Mouse (Mus musculus) G1E (cell line): ENCODE measurements at regions not wholly inside any gene's neighbourhood (a gene's known extent, or its start where the extent isn't known, plus 50 kb on each side); places are given as distances from the start of the nearest gene placed in this dataset.
"Not testable (repeated sequence)": the region's sequence is repeated elsewhere in the genome, so short reads cannot be mapped to it uniquely, and the experiment has no call there.

Experiments
- ATAC-seq: 2 replicates; pipeline ENCODE4 v1.8.0; 2016; ENCODE audit warnings: mild to moderate bottlenecking; ENCODE audit not compliant: insufficient number of reproducible peaks, poor library complexity, low FRiP score, severe bottlenecking; ENCODE audit errors: extremely low read depth
- DNase-seq: peaks from one replicate; pipeline ENCODE4 v3.0.0; 2012; ENCODE audit warnings: low spot score
- H3K27me3 ChIP-seq: 2 replicates; pipeline ENCODE4 v1.6.1; 2012; ENCODE audit warnings: mild to moderate bottlenecking, low read length, inconsistent platforms; ENCODE audit not compliant: insufficient read depth
- H3K36me3 ChIP-seq: replicated peaks from 2 replicates; pipeline ENCODE3; 2012; ENCODE audit warnings: mild to moderate bottlenecking, inconsistent platforms
- H3K4me1 ChIP-seq: 2 replicates; pipeline ENCODE4 v1.6.1; 2012; ENCODE audit warnings: low read depth, low read length, inconsistent platforms, mixed read lengths; ENCODE audit not compliant: insufficient read depth
- H3K4me3 ChIP-seq: 2 replicates; pipeline ENCODE4 v1.5.1; 2012; ENCODE audit warnings: low read depth, mild to moderate bottlenecking, inconsistent platforms, low read length, moderate library complexity, mixed read lengths
- H3K9me3 ChIP-seq: replicated peaks from 2 replicates; pipeline ENCODE4 v1.6.1; 2012; ENCODE audit warnings: inconsistent platforms
- CTCF ChIP-seq: IDR thresholded peaks from 2 replicates; pipeline ENCODE4 v1.5.1; 2012; ENCODE audit warnings: low read depth, low read length, inconsistent platforms, mixed read lengths
- GATA1 ChIP-seq: IDR thresholded peaks from 2 replicates; pipeline ENCODE4 v1.6.1; 2012; ENCODE audit warnings: borderline replicate concordance, low read length, inconsistent platforms, mixed read lengths
- GATA2 ChIP-seq: IDR thresholded peaks from 2 replicates; pipeline ENCODE4 v1.6.1; 2012; ENCODE audit warnings: low read depth, low read length, inconsistent platforms, borderline replicate concordance
- POLR2AphosphoS5 ChIP-seq: IDR thresholded peaks from 2 replicates; pipeline ENCODE4 v1.6.1; 2012; ENCODE audit warnings: low read depth, low read length, inconsistent platforms; ENCODE audit not compliant: insufficient replicate concordance
- TAL1 ChIP-seq: conservative IDR thresholded peaks from 2 replicates; pipeline ENCODE4 v1.6.1; 2012; ENCODE audit warnings: low read depth, low read length, inconsistent platforms, mixed read lengths

- Histone ChIP-seq H3K27me3 (no peaks in the 10 kb centered on the region), H3K4me1 (no peaks in the 10 kb centered on the region), H3K4me3 (no peak overlapping the region), H3K36me3 (no peaks in the 10 kb centered on the region), H3K9me3 (no peaks in the 10 kb centered on the region)
- DNase-seq (no peak), ATAC-seq (no peak)
- TF ChIP-seq GATA2, result no peak
- TF ChIP-seq TAL1, result no peak
Measured at GRCm38 (mm10) chr13:80719313-80719712, 163.9 kb upstream of the Arrdc3 start.

- Histone ChIP-seq H3K27me3 (no peaks in the 10 kb centered on the region), H3K4me1 (no peaks in the 10 kb centered on the region), H3K36me3 (no peaks in the 10 kb centered on the region), H3K9me3 (no peaks in the 10 kb centered on the region), H3K4me3 (no peak overlapping the region)
- TF ChIP-seq GATA2 (no peak), POLR2AphosphoS5 (no peak), CTCF (no peak), TAL1 (no peak)
- no peak for DNase-seq
- ATAC-seq, result no peak
Measured at GRCm38 (mm10) chr13:80723215-80724006, 159.8 kb upstream of the Arrdc3 start.

- no peak for ATAC-seq
- Histone ChIP-seq H3K27me3 (no peaks in the 10 kb centered on the region), H3K4me3 (no peak overlapping the region), H3K4me1 (no peaks in the 10 kb centered on the region), H3K9me3 (no peaks in the 10 kb centered on the region), H3K36me3 (no peaks in the 10 kb centered on the region)
- no peak for DNase-seq
- TF ChIP-seq GATA2 (no peak), CTCF (no peak), POLR2AphosphoS5 (no peak), GATA1 (no peak), TAL1 (no peak)
Measured at GRCm38 (mm10) chr13:80729202-80729601, 154.0 kb upstream of the Arrdc3 start.

GRCm38 (mm10) chr13:80745991-80746390 is 137.2 kb upstream of the Arrdc3 start:
- no peaks in the 10 kb centered on the region for H3K9me3 ChIP-seq
- DNase-seq, result no peak
- no peak overlapping the region for H3K4me3 ChIP-seq
- H3K36me3 ChIP-seq, result no peaks in the 10 kb centered on the region
- no peaks in the 10 kb centered on the region for H3K27me3 ChIP-seq
- TF ChIP-seq CTCF (no peak), GATA1 (no peak), GATA2 (no peak), POLR2AphosphoS5 (no peak), TAL1 (no peak)
- ATAC-seq, result no peak
- H3K4me1 ChIP-seq, result no peaks in the 10 kb centered on the region

- H3K4me1 ChIP-seq, H3K36me3 ChIP-seq, H3K9me3 ChIP-seq, H3K27me3 ChIP-seq, H3K4me3 ChIP-seq, DNase-seq: not testable (repeated sequence)
- ATAC-seq, result peak; percentile 57; the same call in 1 of the 2 replicates
Measured at GRCm38 (mm10) chr13:80747022-80747421, 136.2 kb upstream of the Arrdc3 start.
